In genomic region chr3:51484370-51484769, GRCm38 (mm10) we compare ENCODE assay signal across 8 mouse cellular contexts. TPM values are rescaled to one million over a fixed set of nuclear protein-coding genes. Genes with fewer than 3 reads are reported as not detected.
DNase-seq lines count a peak whose midpoint lies in the region; ATAC-seq and TF ChIP-seq lines count a peak whose summit lies in the region.

No protein-coding gene starts in this region.

- H3K27ac ChIP-seq in gastrocnemius, adult 2 months = peak overlapping the region; percentile 97
- H3K27ac ChIP-seq in CH12.LX (ENCODE audit: insufficient read depth, low read depth) (peak overlapping the region; percentile 47), macrophage (no peak overlapping the region)
- H3K27ac ChIP-seq in forebrain, embryonic 16.5 days (ENCODE audit: low read length) = peak overlapping the region; percentile 96

- H3K79me2 ChIP-seq in CH12.LX (replicated peaks; ENCODE audit: control insufficient read depth, extremely low read depth, insufficient read depth, poor library complexity, severe bottlenecking) (peaks cover 15% of the 10 kb centered on the region), macrophage (ENCODE audit: inconsistent target) (peaks cover 43% of the 10 kb centered on the region; the same call in 1 of the 2 replicates)

- no peak for DNase-seq in gastrocnemius, adult 2 months
- no peak for DNase-seq in gastrocnemius, adult 18-20 months (ENCODE audit: low spot score)
- no peak for DNase-seq in CH12.LX (ENCODE audit: extremely low read depth)
- no peak for DNase-seq in embryo, embryonic 10 days (ENCODE audit: low spot score)
- no peak for DNase-seq in spleen, postnatal 36 days (ENCODE audit: low spot score in 2 of 2)
- DNase-seq in gastrocnemius, postnatal 10 days = no peak

- no peak for TF ChIP-seq EP300 in CH12.LX (IDR thresholded peaks at IDR 0.05; ENCODE audit: low read length)

- H3K4me2 ChIP-seq in CH12.LX (ENCODE audit: insufficient read depth, low read depth, poor library complexity, severe bottlenecking) = peak overlapping the region; percentile 86
- peak overlapping the region; percentile 84 for H3K4me2 ChIP-seq in forebrain, embryonic 16.5 days (ENCODE audit: low read length)

- WGBS in forebrain, embryonic 16.5 days = 0% methylated on average over 33 of the region's 33 CpGs
- under 1% methylated on average over 33 of the region's 33 CpGs for WGBS in macrophage (ENCODE audit: missing documents)

- no peaks in the 10 kb centered on the region for H3K9me3 ChIP-seq in CH12.LX (replicated peaks; ENCODE audit: low read length)
- H3K9me3 ChIP-seq in forebrain, embryonic 16.5 days (ENCODE audit: control insufficient read depth, low read length) = no peaks in the 10 kb centered on the region

- TF ChIP-seq CTCF in gastrocnemius, adult 2 months (IDR thresholded peaks at IDR 0.05) = no peak
- TF ChIP-seq CTCF in CH12.LX (conservative IDR thresholded peaks at IDR 0.05 in 1 of 2, IDR thresholded peaks at IDR 0.05 in 1 of 2; ENCODE audit: low read depth in 2 of 2, low read length in 2 of 2) = no peak

- H3K4me1 ChIP-seq in CH12.LX (ENCODE audit: control insufficient read depth in 1 of 2, insufficient read depth in 2 of 2) = peaks cover 6 to 41% of the 10 kb centered on the region in 2 experiments; a peak in 3 of 4 replicates
- H3K4me1 ChIP-seq in forebrain, embryonic 16.5 days (replicated peaks; ENCODE audit: control insufficient read depth, insufficient read depth, low read length) = peaks cover 28% of the 10 kb centered on the region

- intact Hi-C loops in gastrocnemius, adult 2 months (cut with DNase I) = no loop called here

- TF ChIP-seq POLR2A in CH12.LX (IDR thresholded peaks at IDR 0.05; ENCODE audit: low read depth, low read length) = no peak

- no peak; the same call in none of the 2 replicates for ATAC-seq in forebrain, embryonic 16.5 days

- no peaks in the 10 kb centered on the region for H3K27me3 ChIP-seq in CH12.LX (replicated peaks)
- H3K27me3 ChIP-seq in forebrain, embryonic 16.5 days (replicated peaks; ENCODE audit: control insufficient read depth, insufficient read depth, low read length) = no peaks in the 10 kb centered on the region

- peak overlapping the region; percentile 77 for H3K9ac ChIP-seq in CH12.LX (ENCODE audit: insufficient read depth, low read depth)
- peak overlapping the region; percentile 88 for H3K9ac ChIP-seq in forebrain, embryonic 16.5 days (replicated peaks; ENCODE audit: low read depth, low read length)

- dilution Hi-C loops in CH12.LX (cut with MboI; ENCODE audit: extremely low pct_ligation_motif_present, extremely low pct_unique_long_range_greater_than_20kb, low sequenced_read_pairs) = no loop called here

- TF ChIP-seq RAD21 in CH12.LX (IDR thresholded peaks at IDR 0.05; ENCODE audit: low read depth, low read length) = no peak

- in situ Hi-C loops in CH12.LX (cut with MboI; ENCODE audit: low pct_ligation_motif_present, low pct_unique_long_range_greater_than_20kb, low sequenced_read_pairs) = loop anchor here (10.0 kb wide), 3 partner anchors 160 to 760 kb away; no protein-coding TSS in a partner anchor

- H3K4me3 ChIP-seq in gastrocnemius, adult 2 months = peak overlapping the region; percentile 93
- H3K4me3 ChIP-seq in CH12.LX (replicated peaks in 1 of 3; ENCODE audit: low read depth in 2 of 3, low read length in 2 of 3, poor library complexity in 1 of 3) (peak overlapping the region; percentile 96 to 98 (median 97)), macrophage (ENCODE audit: inconsistent target) (peak overlapping the region; percentile 60)
- H3K4me3 ChIP-seq in forebrain, embryonic 16.5 days (replicated peaks; ENCODE audit: low read length) = peak overlapping the region; percentile 52

- peaks cover 0 to 18% of the 10 kb centered on the region in 2 experiments for H3K36me3 ChIP-seq in CH12.LX (replicated peaks in 1 of 2; ENCODE audit: control insufficient read depth in 1 of 2, insufficient read depth in 1 of 2, low read length in 1 of 2)
- no peaks in the 10 kb centered on the region for H3K36me3 ChIP-seq in forebrain, embryonic 16.5 days (ENCODE audit: control insufficient read depth, insufficient read depth)
- H3K36me3 ChIP-seq in macrophage (ENCODE audit: inconsistent target) = no peaks in the 10 kb centered on the region

TF ChIP-seq in CH12.LX, 34 proteins besides CTCF, POLR2A, EP300 and RAD21:
- no peak for TF ChIP-seq NRF1 (IDR thresholded peaks at IDR 0.05; ENCODE audit: low read depth, low read length)
- 0 out of 2 replicates have a peak, but pooled peaks have one; percentile 56 for TF ChIP-seq CHD1 (IDR thresholded peaks at IDR 0.05; ENCODE audit: low read depth, low read length)
- peak; percentile 72; the same call in 1 of the 2 replicates for TF ChIP-seq SIN3A (IDR thresholded peaks at IDR 0.05; ENCODE audit: low read length)
- TF ChIP-seq PAX5 (IDR thresholded peaks at IDR 0.05; ENCODE audit: low read length) = no peak
- TF ChIP-seq JUND (conservative IDR thresholded peaks at IDR 0.05; ENCODE audit: low read depth, low read length) = no peak
- no peak for TF ChIP-seq ETS1 (conservative IDR thresholded peaks at IDR 0.05; ENCODE audit: low read depth, low read length)
- TF ChIP-seq TBP (conservative IDR thresholded peaks at IDR 0.05; ENCODE audit: low read depth, low read length) = no peak
- TF ChIP-seq ZC3H11A (IDR thresholded peaks at IDR 0.05; ENCODE audit: low read depth, low read length) = no peak
- TF ChIP-seq JUN (IDR thresholded peaks at IDR 0.05; ENCODE audit: insufficient read depth, low read depth, low read length) = no peak

RNA-seq across cellular contexts. Expression of gene Rab33b, which starts 0.7 kb away (rescaled TPM):
- 1 to 10 TPM; 8.1 to 8.7 TPM for total RNA-seq in gastrocnemius, adult 2 months (2021)
- total RNA-seq in gastrocnemius, adult 18-20 months (2021) = 1 to 10 TPM; 6.6 to 7.9 TPM
- total RNA-seq in CH12.LX (2012; rRNA removed) (4.8 and 6.0 TPM in 2 replicates), CH12.LX (2014; rRNA removed) (9.3 and 9.9 TPM in 2 replicates)
- polyA plus RNA-seq in CH12.LX (2012; ENCODE audit: insufficient read length, low read depth) (7.0 and 7.1 TPM in 2 replicates), macrophage (2018) (7.2 to 11.2 TPM (median 8.8 TPM) in 3 replicates)
- polyA plus RNA-seq in forebrain, embryonic 16.5 days (2015; fragmentation: Nextera tagmentation; extraction: Ambion mirVana) = 31.2 and 33.7 TPM in 2 replicates
- total RNA-seq in macrophage (2018; cell fraction: chromatin; rRNA removed) = 10 to 100 TPM in 14 of 26 experiments, 1 to 10 TPM in 12; 3.4 to 23.0 (median 10.2) TPM
- total RNA-seq in macrophage (2018; cell fraction: cytosol; rRNA removed) = 10 to 100 TPM in 14 of 26 experiments, 1 to 10 TPM in 12; 6.6 to 13.8 (median 10.0) TPM
- 10 to 100 TPM in 22 of 26 experiments, 1 to 10 TPM in 4; 7.1 to 31.1 (median 15.7) TPM for total RNA-seq in macrophage (2018; cell fraction: nucleus; rRNA removed)
- total RNA-seq in gastrocnemius, postnatal 10 days (2021) = 10 to 100 TPM; 12.1 to 13.4 TPM
